Mouse (Mus musculus): ENCODE measurements around the gene Pkmyt1.
"Not testable (repeated sequence)": the region's sequence is repeated elsewhere in the genome, so short reads cannot be mapped to it uniquely, and the experiment has no call there.

Pkmyt1 gene

GRCm38 (mm10) chr17:23747471-23747870 lies 21.3 kb downstream of the Pkmyt1 start:
- DNase-seq (ENCODE audit: low read depth) = no peak

GRCm38 (mm10) chr17:23748026-23748425 lies 21.9 kb downstream of the Pkmyt1 start:
- DNase-seq (ENCODE audit: low read depth) = peak; percentile 32

- DNase-seq (ENCODE audit: low read depth) = peak; percentile 91
These were observed 22.7 kb downstream of the Pkmyt1 start for GRCm38 (mm10) chr17:23748631-23749391.

GRCm38 (mm10) chr17:23749400-23750191 lies 23.5 kb downstream of the Pkmyt1 start:
- no peak for DNase-seq (ENCODE audit: low read depth)

- no peak for DNase-seq (ENCODE audit: low read depth)
These were observed 29.6 kb downstream of the Pkmyt1 start for GRCm38 (mm10) chr17:23755689-23756088.

GRCm38 (mm10) chr17:23757581-23757980 lies 31.4 kb downstream of the Pkmyt1 start:
- DNase-seq (ENCODE audit: low read depth) = no peak

- no peak for DNase-seq (ENCODE audit: low read depth)
These were observed 32.7 kb downstream of the Pkmyt1 start for GRCm38 (mm10) chr17:23758801-23759200.

GRCm38 (mm10) chr17:23760231-23760630 lies 34.1 kb downstream of the Pkmyt1 start:
- no peak for DNase-seq (ENCODE audit: low read depth)

- no peak for DNase-seq (ENCODE audit: low read depth)
These were observed 35.0 kb downstream of the Pkmyt1 start for GRCm38 (mm10) chr17:23761155-23761554.

- no peak for DNase-seq (ENCODE audit: low read depth)
These were observed 36.8 kb downstream of the Pkmyt1 start for GRCm38 (mm10) chr17:23762976-23763375.

- no peak for DNase-seq (ENCODE audit: low read depth)
These were observed 44.4 kb downstream of the Pkmyt1 start for GRCm38 (mm10) chr17:23770493-23770892.

GRCm38 (mm10) chr17:23770896-23771283 lies 44.8 kb downstream of the Pkmyt1 start:
- DNase-seq (ENCODE audit: low read depth) = peak; percentile 56

- DNase-seq (ENCODE audit: low read depth) = peak; percentile 99
These were observed 45.4 kb downstream of the Pkmyt1 start, which contains the start of gene Flywch1 for GRCm38 (mm10) chr17:23771284-23772218. Gene Flywch1, minus strand, starts transcription at chr17:23771602.

GRCm38 (mm10) chr17:23772219-23772556 lies 46.1 kb downstream of the Pkmyt1 start:
- DNase-seq (ENCODE audit: low read depth) = not testable (repeated sequence)

- no peak for DNase-seq (ENCODE audit: low read depth)
These were observed 47.5 kb downstream of the Pkmyt1 start for GRCm38 (mm10) chr17:23773676-23774075.

- DNase-seq (ENCODE audit: low read depth) = peak; percentile 87
These were observed 48.0 kb downstream of the Pkmyt1 start for GRCm38 (mm10) chr17:23774090-23774489.

- no peak for DNase-seq (ENCODE audit: low read depth)
These were observed 50.1 kb downstream of the Pkmyt1 start for GRCm38 (mm10) chr17:23776216-23776615.

- DNase-seq (ENCODE audit: low read depth) = peak; percentile 74
These were observed 51.0 kb downstream of the Pkmyt1 start for GRCm38 (mm10) chr17:23777141-23777540.

- DNase-seq (ENCODE audit: low read depth) = no peak
These were observed 52.3 kb downstream of the Pkmyt1 start for GRCm38 (mm10) chr17:23778447-23778846.

GRCm38 (mm10) chr17:23783352-23783751 lies 57.2 kb downstream of the Pkmyt1 start:
- no peak for DNase-seq (ENCODE audit: low read depth)

- DNase-seq (ENCODE audit: low read depth) = no peak
These were observed 59.7 kb downstream of the Pkmyt1 start, which contains the start of gene Flywch2 for GRCm38 (mm10) chr17:23785561-23786471. Gene Flywch2, minus strand, starts transcription at chr17:23786081.

All from 416B (cell line).